Mouse (Mus musculus): ENCODE results near the gene Cdkn1a. TPM values are rescaled to one million over a fixed set of nuclear protein-coding genes. Genes with fewer than 3 reads are reported as not detected.

Gene Cdkn1a
- polyA plus RNA-seq, 1 experiment, result 171 TPM

DNA sequence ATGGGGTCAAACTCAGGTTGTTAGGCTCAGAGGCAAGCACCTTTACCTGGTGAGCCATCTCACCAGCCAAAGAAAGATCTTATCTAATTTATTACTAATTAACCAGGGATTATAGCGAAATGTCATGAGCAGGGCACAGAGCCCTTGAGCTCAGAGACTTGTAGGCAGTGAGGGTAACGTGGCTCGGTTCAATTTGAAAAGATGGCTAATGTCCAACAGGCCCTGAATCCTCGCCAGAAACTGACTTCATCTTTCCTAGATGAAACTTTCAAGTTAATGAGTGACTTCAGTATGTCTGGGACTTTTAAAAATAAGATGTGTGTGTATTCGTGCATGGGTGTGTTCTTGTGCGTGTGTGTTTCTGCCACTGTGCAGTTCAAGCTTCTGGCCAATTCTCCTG is 32.0 kb downstream of the Cdkn1a start:
- TF ChIP-seq POLR2A (IDR thresholded peaks at IDR 0.05; ENCODE audit: insufficient read depth, low read length), result no peak
- no peak for TF ChIP-seq EP300 (IDR thresholded peaks at IDR 0.05; ENCODE audit: insufficient read depth, low read depth, low read length)
- TF ChIP-seq CTCF (IDR thresholded peaks at IDR 0.05; ENCODE audit: low read depth, low read length), result no peak
- no peak overlapping the region for H3K4me3 ChIP-seq (ENCODE audit: low read depth, low read length)
- no peaks in the 10 kb centered on the region for H3K9me3 ChIP-seq (replicated peaks; ENCODE audit: control insufficient read depth, insufficient read depth, low read length, poor library complexity, severe bottlenecking)
- H3K9ac ChIP-seq (ENCODE audit: low read depth, poor library complexity, severe bottlenecking), result no peak overlapping the region
- H3K27me3 ChIP-seq (ENCODE audit: control insufficient read depth, insufficient read depth, low read length, poor library complexity, severe bottlenecking), result no peaks in the 10 kb centered on the region
- H3K4me1 ChIP-seq (ENCODE audit: control insufficient read depth, insufficient read depth, low read length), result no peaks in the 10 kb centered on the region
- no peaks in the 10 kb centered on the region for H3K36me3 ChIP-seq (ENCODE audit: control insufficient read depth, insufficient read depth, low read length, poor library complexity, severe bottlenecking)
- H3K27ac ChIP-seq (ENCODE audit: insufficient read depth, low read length), result no peak overlapping the region

DNA sequence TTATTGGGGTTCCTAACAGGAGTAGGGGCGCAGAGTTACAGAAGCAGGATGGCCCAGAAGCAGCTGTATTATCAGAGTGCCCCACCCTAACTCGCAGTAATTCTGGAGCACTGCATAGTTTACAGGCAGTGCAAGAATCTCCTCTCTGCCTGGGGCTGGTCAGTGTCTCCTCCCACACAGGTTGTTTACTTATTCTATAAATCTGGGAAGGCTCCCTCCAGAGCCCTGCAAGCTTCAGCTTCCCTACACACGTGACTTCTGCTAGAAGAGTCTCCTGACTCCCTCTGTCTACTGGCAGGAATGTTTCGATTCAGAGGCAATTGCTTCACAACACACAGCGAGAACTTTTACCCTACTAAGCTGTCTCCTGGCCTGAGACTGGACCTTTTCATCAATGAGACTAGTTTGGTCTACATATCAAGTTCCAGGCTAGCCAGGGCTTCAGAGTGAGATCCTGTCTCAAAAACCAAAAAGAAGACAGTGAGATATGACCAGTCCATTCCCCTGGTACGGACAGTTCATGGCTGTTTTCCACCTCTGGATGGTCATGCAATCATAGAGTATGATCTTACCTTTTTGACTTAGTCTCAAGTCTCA is 32.9 kb downstream of the Cdkn1a start:
- no peaks in the 10 kb centered on the region for H3K4me1 ChIP-seq (ENCODE audit: control insufficient read depth, insufficient read depth, low read length)
- H3K27me3 ChIP-seq (ENCODE audit: control insufficient read depth, insufficient read depth, low read length, poor library complexity, severe bottlenecking), result no peaks in the 10 kb centered on the region
- H3K36me3 ChIP-seq (ENCODE audit: control insufficient read depth, insufficient read depth, low read length, poor library complexity, severe bottlenecking), result no peaks in the 10 kb centered on the region
- no peak overlapping the region for H3K9ac ChIP-seq (ENCODE audit: low read depth, poor library complexity, severe bottlenecking)
- H3K27ac ChIP-seq (ENCODE audit: insufficient read depth, low read length), result no peak overlapping the region
- TF ChIP-seq CTCF (IDR thresholded peaks at IDR 0.05; ENCODE audit: low read depth, low read length) (no peak), POLR2A (IDR thresholded peaks at IDR 0.05; ENCODE audit: insufficient read depth, low read length) (no peak), EP300 (IDR thresholded peaks at IDR 0.05; ENCODE audit: insufficient read depth, low read depth, low read length) (no peak)
- H3K9me3 ChIP-seq (replicated peaks; ENCODE audit: control insufficient read depth, insufficient read depth, low read length, poor library complexity, severe bottlenecking), result no peaks in the 10 kb centered on the region
- no peak overlapping the region for H3K4me3 ChIP-seq (ENCODE audit: low read depth, low read length)

DNA sequence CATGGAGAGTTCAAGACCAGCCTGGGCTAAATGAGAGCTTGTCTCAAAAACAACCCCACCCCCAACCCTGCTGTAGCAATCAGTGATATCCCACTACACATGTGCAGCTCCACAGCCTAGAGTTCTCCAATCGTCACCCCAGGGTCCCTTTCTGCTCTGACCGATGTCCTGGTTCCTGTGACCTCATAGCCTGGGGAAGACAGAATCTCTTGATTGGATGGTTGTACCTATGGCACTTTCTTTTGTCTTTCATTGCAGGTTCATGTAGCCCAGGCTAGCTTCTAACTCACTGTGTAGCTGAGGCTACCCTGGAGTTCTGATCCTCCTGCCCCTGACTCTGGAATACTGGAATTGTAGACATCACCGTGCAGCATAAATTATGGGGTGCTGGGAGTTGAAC is 35.8 kb downstream of the Cdkn1a start:
- no peaks in the 10 kb centered on the region for H3K4me1 ChIP-seq (ENCODE audit: control insufficient read depth, insufficient read depth, low read length)
- no peak overlapping the region for H3K27ac ChIP-seq (ENCODE audit: insufficient read depth, low read length)
- no peak overlapping the region for H3K9ac ChIP-seq (ENCODE audit: low read depth, poor library complexity, severe bottlenecking)
- no peaks in the 10 kb centered on the region for H3K9me3 ChIP-seq (replicated peaks; ENCODE audit: control insufficient read depth, insufficient read depth, low read length, poor library complexity, severe bottlenecking)
- H3K27me3 ChIP-seq (ENCODE audit: control insufficient read depth, insufficient read depth, low read length, poor library complexity, severe bottlenecking), result no peaks in the 10 kb centered on the region
- TF ChIP-seq EP300 (IDR thresholded peaks at IDR 0.05; ENCODE audit: insufficient read depth, low read depth, low read length), result no peak
- TF ChIP-seq POLR2A (IDR thresholded peaks at IDR 0.05; ENCODE audit: insufficient read depth, low read length), result no peak
- TF ChIP-seq CTCF (IDR thresholded peaks at IDR 0.05; ENCODE audit: low read depth, low read length), result no peak
- H3K36me3 ChIP-seq (ENCODE audit: control insufficient read depth, insufficient read depth, low read length, poor library complexity, severe bottlenecking), result no peaks in the 10 kb centered on the region
- H3K4me3 ChIP-seq (ENCODE audit: low read depth, low read length), result no peak overlapping the region

DNA sequence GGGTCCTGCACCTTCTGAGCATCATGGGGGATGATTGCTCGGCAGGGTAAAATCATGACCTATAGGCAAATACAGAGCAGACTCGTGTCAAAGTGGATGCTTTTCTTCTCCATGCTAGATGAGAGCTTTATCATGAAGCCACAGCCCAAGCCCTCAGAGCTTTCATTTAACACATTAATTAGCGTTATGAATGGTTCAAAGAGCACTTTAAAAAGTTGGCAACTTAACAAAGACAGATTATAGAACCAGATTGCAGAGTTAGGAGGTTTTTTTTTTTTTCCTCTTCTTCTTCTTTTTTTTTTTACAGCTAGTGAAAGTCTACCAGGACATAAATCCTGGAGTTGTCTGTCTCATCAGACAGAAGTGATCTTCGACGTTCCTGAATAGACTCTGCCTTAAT is 38.6 kb downstream of the Cdkn1a start:
- Histone ChIP-seq H3K36me3 (ENCODE audit: control insufficient read depth, insufficient read depth, low read length, poor library complexity, severe bottlenecking) (no peaks in the 10 kb centered on the region), H3K9ac (ENCODE audit: low read depth, poor library complexity, severe bottlenecking) (no peak overlapping the region), H3K27me3 (ENCODE audit: control insufficient read depth, insufficient read depth, low read length, poor library complexity, severe bottlenecking) (no peaks in the 10 kb centered on the region), H3K4me3 (ENCODE audit: low read depth, low read length) (no peak overlapping the region), H3K4me1 (ENCODE audit: control insufficient read depth, insufficient read depth, low read length) (no peaks in the 10 kb centered on the region), H3K9me3 (replicated peaks; ENCODE audit: control insufficient read depth, insufficient read depth, low read length, poor library complexity, severe bottlenecking) (no peaks in the 10 kb centered on the region), H3K27ac (ENCODE audit: insufficient read depth, low read length) (no peak overlapping the region)
- TF ChIP-seq POLR2A (IDR thresholded peaks at IDR 0.05; ENCODE audit: insufficient read depth, low read length) (no peak), EP300 (IDR thresholded peaks at IDR 0.05; ENCODE audit: insufficient read depth, low read depth, low read length) (no peak), CTCF (IDR thresholded peaks at IDR 0.05; ENCODE audit: low read depth, low read length) (no peak)

DNA sequence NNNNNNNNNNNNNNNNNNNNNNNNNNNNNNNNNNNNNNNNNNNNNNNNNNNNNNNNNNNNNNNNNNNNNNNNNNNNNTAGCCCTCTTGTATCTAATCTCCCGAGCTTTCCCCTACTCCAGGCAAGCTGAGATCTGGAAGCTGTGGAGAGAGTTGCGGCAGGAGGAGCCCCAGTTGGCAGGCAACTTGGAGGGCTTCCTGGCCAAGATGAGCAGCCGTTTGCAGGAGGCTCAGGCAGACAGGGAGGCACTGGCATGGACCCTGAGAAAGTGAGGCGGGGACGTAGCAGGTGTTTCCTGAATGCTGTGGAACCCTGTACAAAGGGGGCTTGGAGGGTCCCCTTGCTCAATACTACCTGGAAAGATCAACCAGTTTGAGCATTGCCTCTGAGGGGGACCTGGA is 44.3 kb downstream of the Cdkn1a start:
- Histone ChIP-seq H3K4me1 (ENCODE audit: control insufficient read depth, insufficient read depth, low read length) (no peaks in the 10 kb centered on the region), H3K27ac (ENCODE audit: insufficient read depth, low read length) (no peak overlapping the region)
- TF ChIP-seq CTCF (IDR thresholded peaks at IDR 0.05; ENCODE audit: low read depth, low read length), result no peak

DNA sequence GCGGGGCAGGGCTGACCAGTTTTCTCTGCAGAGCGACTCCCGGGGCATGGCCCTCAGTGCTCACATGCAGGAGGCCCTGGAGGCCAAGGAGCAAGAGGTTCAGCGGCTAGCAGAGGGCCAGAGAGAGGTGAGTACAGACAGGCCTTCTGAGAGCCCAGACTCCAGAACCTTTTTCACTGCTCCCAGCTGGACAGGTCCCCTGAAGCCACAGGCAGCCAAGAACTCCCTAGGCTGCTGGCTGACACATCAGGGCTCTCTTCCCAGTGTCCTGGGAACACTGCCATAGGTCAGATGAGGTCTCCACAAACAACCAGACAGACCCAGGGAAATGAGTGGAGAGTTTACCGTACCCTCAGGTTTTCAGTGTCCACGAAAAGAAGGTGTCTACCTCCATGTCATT is 45.5 kb downstream of the Cdkn1a start:
- Histone ChIP-seq H3K27ac (ENCODE audit: insufficient read depth, low read length) (no peak overlapping the region), H3K9ac (ENCODE audit: low read depth, poor library complexity, severe bottlenecking) (no peak overlapping the region), H3K9me3 (replicated peaks; ENCODE audit: control insufficient read depth, insufficient read depth, low read length, poor library complexity, severe bottlenecking) (no peaks in the 10 kb centered on the region), H3K4me1 (ENCODE audit: control insufficient read depth, insufficient read depth, low read length) (no peaks in the 10 kb centered on the region), H3K36me3 (ENCODE audit: control insufficient read depth, insufficient read depth, low read length, poor library complexity, severe bottlenecking) (no peaks in the 10 kb centered on the region), H3K4me3 (ENCODE audit: low read depth, low read length) (no peak overlapping the region), H3K27me3 (ENCODE audit: control insufficient read depth, insufficient read depth, low read length, poor library complexity, severe bottlenecking) (no peaks in the 10 kb centered on the region)
- TF ChIP-seq CTCF (IDR thresholded peaks at IDR 0.05; ENCODE audit: low read depth, low read length), result no peak
- no peak for TF ChIP-seq POLR2A (IDR thresholded peaks at IDR 0.05; ENCODE audit: insufficient read depth, low read length)
- TF ChIP-seq EP300 (IDR thresholded peaks at IDR 0.05; ENCODE audit: insufficient read depth, low read depth, low read length), result no peak

More for the DNA sequence above, 44.3 kb downstream of the Cdkn1a start:
- Histone ChIP-seq H3K9me3 (replicated peaks; ENCODE audit: control insufficient read depth, insufficient read depth, low read length, poor library complexity, severe bottlenecking) (no peaks in the 10 kb centered on the region), H3K27me3 (ENCODE audit: control insufficient read depth, insufficient read depth, low read length, poor library complexity, severe bottlenecking) (no peaks in the 10 kb centered on the region), H3K4me3 (ENCODE audit: low read depth, low read length) (no peak overlapping the region), H3K9ac (ENCODE audit: low read depth, poor library complexity, severe bottlenecking) (no peak overlapping the region), H3K36me3 (ENCODE audit: control insufficient read depth, insufficient read depth, low read length, poor library complexity, severe bottlenecking) (no peaks in the 10 kb centered on the region)
